Mouse (Mus musculus) liver, embryonic 13.5 days (tissue): ENCODE measurements at regions not wholly inside any gene's neighbourhood (a gene's known extent, or its start where the extent isn't known, plus 50 kb on each side); places are given as distances from the start of the nearest gene placed in this dataset.

Source experiments
- ATAC-seq: fragments of 200-750 bp; cut with Nextera tagmentation; 2 replicates; pipeline ENCODE4 v1.8.0; 2017; ENCODE audit warnings: low read depth, mild to moderate bottlenecking, moderate number of reproducible peaks, moderate library complexity
- DNase-seq: peaks from one replicate; pipeline ENCODE4 v3.0.0; 2022
- H3K27ac ChIP-seq: fragments of 300-500 bp; sonication (generic); 2 replicates; pipeline ENCODE4 v1.5.1; 2015; ENCODE audit warnings: moderate library complexity, mild to moderate bottlenecking, inconsistent platforms
- H3K27me3 ChIP-seq: fragments of 300-500 bp; sonication (generic); 2 replicates; pipeline ENCODE4 v1.6.1; 2015; ENCODE audit warnings: mild to moderate bottlenecking, inconsistent platforms
- H3K36me3 ChIP-seq: fragments of 300-500 bp; sonication (generic); 2 replicates; pipeline ENCODE4 v1.6.1; 2015; ENCODE audit warnings: mild to moderate bottlenecking, inconsistent platforms
- H3K4me1 ChIP-seq: fragments of 300-500 bp; sonication (generic); replicated peaks from 2 replicates; pipeline ENCODE4 v1.6.1; 2015; ENCODE audit warnings: inconsistent platforms
- H3K4me2 ChIP-seq: fragments of 300-500 bp; sonication (generic); 2 replicates; pipeline ENCODE4 v1.6.1; 2015; ENCODE audit warnings: inconsistent platforms, mild to moderate bottlenecking, moderate library complexity
- H3K4me3 ChIP-seq: fragments of 300-500 bp; sonication (generic); replicated peaks from 2 replicates; pipeline ENCODE4 v1.5.1; 2015; ENCODE audit warnings: mild to moderate bottlenecking, inconsistent platforms
- H3K9ac ChIP-seq: fragments of 300-500 bp; sonication (generic); 2 replicates; pipeline ENCODE4 v1.6.1; 2015; ENCODE audit warnings: mild to moderate bottlenecking, inconsistent platforms
- H3K9me3 ChIP-seq: fragments of 300-500 bp; sonication (generic); replicated peaks from 2 replicates; pipeline ENCODE4 v1.6.1; 2016; ENCODE audit warnings: inconsistent platforms
- WGBS: fragments of 180-500 bp; shearing (Covaris S2); methylation state at CpG from one replicate; pipeline ENCODE4 v1.1.7; 2015; ENCODE audit not compliant: insufficient replicate concordance; 5-methylcytosine and 5-hydroxymethylcytosine counted together

GRCm38 (mm10) chr4:154726636-154727045 is 59.0 kb upstream of the Actrt2 start:
- ATAC-seq (no peak), DNase-seq (no peak)
- Histone ChIP-seq H3K4me3 (no peak overlapping the region), H3K9me3 (no peaks in the 10 kb centered on the region), H3K27me3 (no peaks in the 10 kb centered on the region), H3K4me2 (no peak overlapping the region), H3K4me1 (peaks cover 11% of the 10 kb centered on the region; the same call in 1 of the 2 replicates), H3K9ac (no peak overlapping the region), H3K27ac (no peak overlapping the region), H3K36me3 (no peaks in the 10 kb centered on the region)
- WGBS = 38% methylated on average over 3 of the region's 3 CpGs

GRCm38 (mm10) chr4:154727945-154728344 is 60.3 kb upstream of the Actrt2 start:
- Histone ChIP-seq H3K4me2 (no peak overlapping the region), H3K9ac (no peak overlapping the region), H3K4me3 (no peak overlapping the region), H3K4me1 (peaks cover 11% of the 10 kb centered on the region; the same call in 1 of the 2 replicates), H3K36me3 (no peaks in the 10 kb centered on the region), H3K27me3 (no peaks in the 10 kb centered on the region), H3K9me3 (no peaks in the 10 kb centered on the region), H3K27ac (no peak overlapping the region)
- no peak for ATAC-seq
- DNase-seq = no peak
- WGBS = 59% methylated on average over 7 of the region's 7 CpGs

- no peaks in the 10 kb centered on the region for H3K27me3 ChIP-seq
- no peak overlapping the region for H3K4me3 ChIP-seq
- H3K9me3 ChIP-seq = no peaks in the 10 kb centered on the region
- H3K27ac ChIP-seq = no peak overlapping the region
- no peak for DNase-seq
- H3K9ac ChIP-seq = no peak overlapping the region
- peaks cover 11% of the 10 kb centered on the region; the same call in 1 of the 2 replicates for H3K4me1 ChIP-seq
- H3K36me3 ChIP-seq = no peaks in the 10 kb centered on the region
- ATAC-seq = no peak
- no peak overlapping the region for H3K4me2 ChIP-seq
- WGBS = 77% methylated on average over 5 of the region's 5 CpGs
Measured at GRCm38 (mm10) chr4:154730646-154731045, 63.0 kb upstream of the Actrt2 start.

GRCm38 (mm10) chr4:154731345-154731744 is 63.7 kb upstream of the Actrt2 start:
- no peaks in the 10 kb centered on the region for H3K9me3 ChIP-seq
- H3K27me3 ChIP-seq = peaks cover 2% of the 10 kb centered on the region; the same call in 1 of the 2 replicates
- H3K4me2 ChIP-seq = no peak overlapping the region
- no peak overlapping the region for H3K27ac ChIP-seq
- no peak overlapping the region for H3K9ac ChIP-seq
- no peaks in the 10 kb centered on the region for H3K36me3 ChIP-seq
- 61% methylated on average over 15 of the region's 15 CpGs for WGBS
- peaks cover 11% of the 10 kb centered on the region; the same call in 1 of the 2 replicates for H3K4me1 ChIP-seq
- H3K4me3 ChIP-seq = no peak overlapping the region
- DNase-seq (no peak), ATAC-seq (no peak)

GRCm38 (mm10) chr4:154736071-154736470 is 68.4 kb upstream of the Actrt2 start:
- ATAC-seq (no peak), DNase-seq (no peak)
- H3K4me2 ChIP-seq = no peak overlapping the region
- no peak overlapping the region for H3K4me3 ChIP-seq
- no peaks in the 10 kb centered on the region for H3K36me3 ChIP-seq
- no peak overlapping the region for H3K27ac ChIP-seq
- 67% methylated on average over 6 of the region's 6 CpGs for WGBS
- peaks cover 3% of the 10 kb centered on the region; the same call in 1 of the 2 replicates for H3K27me3 ChIP-seq
- no peaks in the 10 kb centered on the region for H3K9me3 ChIP-seq
- no peaks in the 10 kb centered on the region for H3K4me1 ChIP-seq
- no peak overlapping the region for H3K9ac ChIP-seq

- Histone ChIP-seq H3K9me3 (no peaks in the 10 kb centered on the region), H3K36me3 (no peaks in the 10 kb centered on the region), H3K9ac (no peak overlapping the region), H3K27me3 (peaks cover under 1% of the 10 kb centered on the region; the same call in 1 of the 2 replicates), H3K4me3 (no peak overlapping the region), H3K4me1 (no peaks in the 10 kb centered on the region), H3K4me2 (no peak overlapping the region), H3K27ac (no peak overlapping the region)
- WGBS = 57% methylated on average over 27 of the region's 27 CpGs
- no peak for DNase-seq
- no peak for ATAC-seq
Measured at GRCm38 (mm10) chr4:154741123-154741890, 73.6 kb upstream of the Actrt2 start.

- no peak overlapping the region for H3K4me2 ChIP-seq
- WGBS = 78% methylated on average over 16 of the region's 16 CpGs
- no peaks in the 10 kb centered on the region for H3K9me3 ChIP-seq
- no peaks in the 10 kb centered on the region for H3K4me1 ChIP-seq
- no peaks in the 10 kb centered on the region for H3K36me3 ChIP-seq
- ATAC-seq (no peak), DNase-seq (no peak)
- no peak overlapping the region for H3K9ac ChIP-seq
- H3K27ac ChIP-seq = no peak overlapping the region
- H3K4me3 ChIP-seq = no peak overlapping the region
- no peaks in the 10 kb centered on the region for H3K27me3 ChIP-seq
Measured at GRCm38 (mm10) chr4:154746323-154747005, 78.8 kb upstream of the Actrt2 start.

GRCm38 (mm10) chr4:154747006-154747343 is 79.3 kb upstream of the Actrt2 start:
- no peak overlapping the region for H3K27ac ChIP-seq
- no peak overlapping the region for H3K4me3 ChIP-seq
- 56% methylated on average over 4 of the region's 4 CpGs for WGBS
- DNase-seq (no peak), ATAC-seq (no peak)
- H3K4me1 ChIP-seq = no peaks in the 10 kb centered on the region
- H3K9ac ChIP-seq = no peak overlapping the region
- no peaks in the 10 kb centered on the region for H3K36me3 ChIP-seq
- H3K4me2 ChIP-seq = no peak overlapping the region
- no peaks in the 10 kb centered on the region for H3K27me3 ChIP-seq
- no peaks in the 10 kb centered on the region for H3K9me3 ChIP-seq

- no peak overlapping the region for H3K9ac ChIP-seq
- no peak for ATAC-seq
- WGBS = 29% methylated on average over 9 of the region's 9 CpGs
Measured at GRCm38 (mm10) chr4:154749160-154749559, 81.5 kb upstream of the Actrt2 start.

GRCm38 (mm10) chr4:154749996-154750395 is 82.3 kb upstream of the Actrt2 start:
- ATAC-seq (peak; percentile 45; the same call in 1 of the 2 replicates), DNase-seq (no peak)
- H3K4me3 ChIP-seq = no peak overlapping the region
- H3K4me1 ChIP-seq = no peaks in the 10 kb centered on the region
- no peaks in the 10 kb centered on the region for H3K27me3 ChIP-seq
- no peak overlapping the region for H3K9ac ChIP-seq
- no peak overlapping the region for H3K27ac ChIP-seq
- H3K36me3 ChIP-seq = no peaks in the 10 kb centered on the region
- 63% methylated on average over 2 of the region's 2 CpGs for WGBS
- H3K9me3 ChIP-seq = no peaks in the 10 kb centered on the region
- no peak overlapping the region for H3K4me2 ChIP-seq

More at GRCm38 (mm10) chr4:154749160-154749559, 81.5 kb upstream of the Actrt2 start:
- H3K27ac ChIP-seq = no peak overlapping the region
- H3K4me3 ChIP-seq = no peak overlapping the region
- H3K27me3 ChIP-seq = no peaks in the 10 kb centered on the region
- H3K4me1 ChIP-seq = no peaks in the 10 kb centered on the region
- DNase-seq = no peak
- no peak overlapping the region for H3K4me2 ChIP-seq
- no peaks in the 10 kb centered on the region for H3K36me3 ChIP-seq
- H3K9me3 ChIP-seq = no peaks in the 10 kb centered on the region

GRCm38 (mm10) chr4:154750440-154751107 is 82.9 kb upstream of the Actrt2 start:
- ATAC-seq (peak; percentile 20; the same call in 1 of the 2 replicates), DNase-seq (no peak)
- no peaks in the 10 kb centered on the region for H3K9me3 ChIP-seq
- 57% methylated on average over 14 of the region's 14 CpGs for WGBS
- H3K4me2 ChIP-seq = no peak overlapping the region
- no peaks in the 10 kb centered on the region for H3K27me3 ChIP-seq
- no peaks in the 10 kb centered on the region for H3K4me1 ChIP-seq
- H3K4me3 ChIP-seq = no peak overlapping the region
- no peaks in the 10 kb centered on the region for H3K36me3 ChIP-seq
- H3K27ac ChIP-seq = no peak overlapping the region
- no peak overlapping the region for H3K9ac ChIP-seq
